Comparison of ENCODE assay signal across 12 mouse cellular contexts in the genomic region with DNA sequence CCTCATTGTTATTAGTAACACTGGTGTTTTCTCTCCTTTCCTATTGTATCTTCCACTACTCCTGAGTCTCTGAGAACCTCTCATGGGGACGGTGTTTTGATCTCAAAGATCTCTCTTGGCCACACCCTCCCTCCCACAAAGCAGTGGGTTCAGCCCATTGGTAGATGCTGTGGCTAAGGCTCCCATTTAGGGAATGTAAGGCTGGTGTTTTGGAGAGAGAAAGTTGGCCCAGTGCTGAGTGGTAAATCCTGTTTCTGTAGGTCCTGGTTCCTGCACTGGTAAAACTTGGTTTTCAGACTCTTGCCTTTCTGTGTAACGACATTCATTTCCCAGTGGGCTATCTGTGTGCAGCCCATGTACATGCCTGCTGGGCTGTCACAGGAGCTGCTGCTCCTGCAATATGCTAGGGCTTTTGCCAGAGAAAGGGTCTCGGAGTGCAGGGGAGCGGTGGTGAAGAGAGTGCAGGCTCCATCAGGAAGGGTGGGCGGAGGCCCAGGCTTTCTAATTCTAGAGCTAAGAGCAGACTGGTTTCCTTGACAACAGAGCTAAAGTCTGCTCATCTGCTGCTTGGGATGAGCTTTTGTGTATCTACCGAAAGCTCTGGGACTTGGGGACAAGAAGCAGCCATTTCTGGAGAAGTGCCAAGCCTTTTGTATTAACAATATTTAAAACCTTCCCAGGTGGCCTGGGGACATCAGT. TPM values are rescaled to one million over a fixed set of nuclear protein-coding genes. Genes with fewer than 3 reads are reported as not detected.
DNase-seq lines count a peak whose midpoint lies in the region; ATAC-seq lines count a peak whose summit lies in the region.
"Had no signal": no experiment of that assay in that cellular context is flagged by ENCODE, and none has a peak within 500 bp of the region (broad histone marks: within the 10 kb centered on the region; RNA-seq: fewer than 3 reads in every experiment).

No protein-coding gene starts in this region.

- no peaks in the 10 kb centered on the region for H3K27me3 ChIP-seq in neural tube, embryonic 13.5 days
- no peaks in the 10 kb centered on the region for H3K27me3 ChIP-seq in intestine, embryonic 16.5 days (replicated peaks; ENCODE audit: control insufficient read depth, insufficient read depth, low read length)
- H3K27me3 ChIP-seq: limb, embryonic 13.5 days had no signal

- no peak overlapping the region for H3K4me3 ChIP-seq in neural tube, embryonic 13.5 days
- no peak overlapping the region for H3K4me3 ChIP-seq in intestine, embryonic 16.5 days (ENCODE audit: low read length)
- H3K4me3 ChIP-seq: limb, embryonic 13.5 days had no signal

- peak overlapping the region; percentile 92 for H3K27ac ChIP-seq in neural tube, embryonic 13.5 days (replicated peaks)
- no peak overlapping the region for H3K27ac ChIP-seq in intestine, embryonic 16.5 days (ENCODE audit: low read length)
- H3K27ac ChIP-seq: limb, embryonic 13.5 days had no signal

- no peaks in the 10 kb centered on the region for H3K9me3 ChIP-seq in neural tube, embryonic 13.5 days
- no peaks in the 10 kb centered on the region for H3K9me3 ChIP-seq in intestine, embryonic 16.5 days (ENCODE audit: control insufficient read depth, low read length)
- H3K9me3 ChIP-seq: limb, embryonic 13.5 days had no signal

- no peaks in the 10 kb centered on the region for H3K36me3 ChIP-seq in neural tube, embryonic 13.5 days
- no peaks in the 10 kb centered on the region for H3K36me3 ChIP-seq in intestine, embryonic 16.5 days (ENCODE audit: control insufficient read depth, insufficient read depth, low read length)
- H3K36me3 ChIP-seq: limb, embryonic 13.5 days had no signal

- H3K9ac ChIP-seq in neural tube, embryonic 13.5 days, result peak overlapping the region; percentile 43; the same call in 1 of the 2 replicates
- H3K9ac ChIP-seq in intestine, embryonic 16.5 days (ENCODE audit: low read depth, low read length), result no peak overlapping the region
- H3K9ac ChIP-seq: limb, embryonic 13.5 days had no signal

- 14% methylated on average over 6 of the region's 6 CpGs for WGBS in neural tube, embryonic 13.5 days
- WGBS in intestine, embryonic 16.5 days, result 46% methylated on average over 6 of the region's 6 CpGs

- H3K4me2 ChIP-seq in neural tube, embryonic 13.5 days, result peak overlapping the region; percentile 33
- H3K4me2 ChIP-seq in intestine, embryonic 16.5 days (ENCODE audit: low read depth, low read length), result no peak overlapping the region
- H3K4me2 ChIP-seq: limb, embryonic 13.5 days had no signal

- peaks cover 98% of the 10 kb centered on the region for H3K4me1 ChIP-seq in neural tube, embryonic 13.5 days (replicated peaks)
- no peaks in the 10 kb centered on the region for H3K4me1 ChIP-seq in intestine, embryonic 16.5 days (ENCODE audit: control insufficient read depth, insufficient read depth, low read length)
- H3K4me1 ChIP-seq: limb, embryonic 13.5 days had no signal

- ATAC-seq in neural tube, embryonic 13.5 days (ENCODE audit: low read depth), result peak; percentile 70
- ATAC-seq in activated CD4-positive, CD25-positive, alpha-beta regulatory T cell, adult 4 months, result no peak
- ATAC-seq in intestine, embryonic 16.5 days, result no peak

- peak; percentile 48 for DNase-seq in embryo, embryonic 11 days
- DNase-seq in frontal cortex, adult 2 months (ENCODE audit: extremely low spot score in 1 of 2, low spot score in 1 of 2), result peak; percentile 85 to 87
- peak; percentile 49 to 71 for DNase-seq in layer of hippocampus, postnatal 25 days (ENCODE audit: extremely low spot score in 1 of 2, low spot score in 1 of 2)
- DNase-seq in natural killer cell, adult 2 months (ENCODE audit: low spot score in 2 of 2), result no peak
- DNase-seq in adrenal gland, adult 8-10 months, result no peak
- DNase-seq: heart, adult 18-20 months had no signal

RNA-seq across cellular contexts. Expression of gene Add2, which starts 36.0 kb away (rescaled TPM):
- 100 and 108 TPM in 2 replicates for polyA plus RNA-seq in frontal cortex, adult 2 months (2012; rRNA removed)
- total RNA-seq in layer of hippocampus, postnatal 25 days (2021), result 100 to 1,000 TPM; 279 to 295 TPM
- polyA plus RNA-seq in neural tube, embryonic 13.5 days (2015; fragmentation: Nextera tagmentation; extraction: Ambion mirVana), result 137 and 148 TPM in 2 replicates
- not detected for polyA plus RNA-seq in activated CD4-positive, CD25-positive, alpha-beta regulatory T cell, adult 4 months (2017; shearing (Covaris generic))
- 5.5 and 8.0 TPM in 2 replicates for polyA plus RNA-seq in intestine, embryonic 16.5 days (2015; fragmentation: Nextera tagmentation; extraction: Ambion mirVana)
- total RNA-seq in adrenal gland, adult 8-10 months (2022), result 1 to 10 TPM in 3 of 4 experiments, under 1 TPM in 1; 0.75 to 2.9 (median 2.3) TPM
- total RNA-seq: neutrophil, adult 5-6 weeks had no signal

RNA-seq across cellular contexts. Expression of gene Figla, which starts 48.5 kb away (rescaled TPM):
- not detected in 2 replicates for polyA plus RNA-seq in frontal cortex, adult 2 months (2012; rRNA removed)
- total RNA-seq in layer of hippocampus, postnatal 25 days (2021), result not detected
- not detected in 2 replicates for polyA plus RNA-seq in neural tube, embryonic 13.5 days (2015; fragmentation: Nextera tagmentation; extraction: Ambion mirVana)
- polyA plus RNA-seq in activated CD4-positive, CD25-positive, alpha-beta regulatory T cell, adult 4 months (2017; shearing (Covaris generic)), result not detected
- not detected in 2 replicates for polyA plus RNA-seq in intestine, embryonic 16.5 days (2015; fragmentation: Nextera tagmentation; extraction: Ambion mirVana)
- not detected for total RNA-seq in adrenal gland, adult 8-10 months (2022)
- total RNA-seq: ES-E14; heart, adult 18-20 months; neutrophil, adult 5-6 weeks had no signal
- polyA plus RNA-seq: limb, embryonic 13.5 days had no signal

Comparison
In these comparisons a context has a peak if more than half of its experiments do, and no peak if none do; other contexts are left out.
1. DNase-seq: peak in embryo, embryonic 11 days (single experiment), frontal cortex, adult 2 months (2 of 2) and layer of hippocampus, postnatal 25 days (2 of 2); none in natural killer cell, adult 2 months (0 of 2) and adrenal gland, adult 8-10 months (single experiment).
2. RNA of gene Add2, which starts 36.0 kb away (polyA plus RNA-seq): 137 to 148 TPM in neural tube, embryonic 13.5 days and 100 to 108 TPM in frontal cortex, adult 2 months; 5.5 to 8.0 TPM in intestine, embryonic 16.5 days and not detected in activated CD4-positive, CD25-positive, alpha-beta regulatory T cell, adult 4 months; every median in the first group is over 10 times any median in the second.